Mouse (Mus musculus) cerebellum, adult 2 months (tissue): Measurements from ENCODE around the gene Gm44511.

Experiments
- CTCF ChIP-seq: fragments of 200-500 bp; IDR thresholded peaks from 2 replicates; pipeline ENCODE4 v1.5.1; 2011; ENCODE audit warnings: low read depth, mild to moderate bottlenecking, control low read depth, low read length, moderate library complexity, borderline replicate concordance; ENCODE audit not compliant: insufficient read depth
- POLR2A ChIP-seq: fragments of 200-500 bp; IDR thresholded peaks from 2 replicates; pipeline ENCODE4 v1.6.1; 2011; ENCODE audit warnings: low read length, control low read depth, borderline replicate concordance; ENCODE audit not compliant: insufficient read depth

DNA sequence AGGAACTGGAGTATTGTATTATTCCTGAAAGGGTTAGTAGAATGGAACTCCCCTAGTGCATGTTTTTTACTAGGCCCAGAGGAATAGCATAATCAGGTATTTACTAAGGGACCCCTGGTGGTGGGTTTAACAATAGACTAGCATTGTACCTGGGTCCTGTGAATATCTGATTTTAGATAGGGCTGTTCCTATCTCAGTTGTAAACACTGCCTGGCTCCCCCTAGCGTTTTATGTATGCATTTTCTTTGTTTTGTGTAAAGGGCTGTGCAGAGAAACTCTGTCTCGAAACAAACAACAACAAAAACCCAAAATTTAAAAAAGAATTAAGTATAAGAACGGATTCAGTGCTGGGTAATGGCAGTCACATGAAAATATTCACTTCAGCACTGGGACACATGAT, 19.1 kb downstream of the Gm44511 start:
- TF ChIP-seq POLR2A: no peak
- TF ChIP-seq CTCF: no peak
